Mouse (Mus musculus) testis, adult 10 weeks (tissue): Measurements from ENCODE around the gene H2afx. TPM values are rescaled to one million over a fixed set of nuclear protein-coding genes. Genes with fewer than 3 reads are reported as not detected.

Experiments
- polyA plus RNA-seq: library from polyadenylated mRNA; stranded (reverse); fragments of 350-450 nt; fragmentation: Illumina TruSeq; extraction: RNeasy Lipid Tissue Mini Kit (QIAGEN cat#74804); gene quantifications from one replicate; pipeline ENCODE4 v1.2.3, GENCODE M21; 2014; ENCODE audit warnings: low read depth, low replicate concordance

H2afx gene
- 7.2 TPM for polyA plus RNA-seq

DNA sequence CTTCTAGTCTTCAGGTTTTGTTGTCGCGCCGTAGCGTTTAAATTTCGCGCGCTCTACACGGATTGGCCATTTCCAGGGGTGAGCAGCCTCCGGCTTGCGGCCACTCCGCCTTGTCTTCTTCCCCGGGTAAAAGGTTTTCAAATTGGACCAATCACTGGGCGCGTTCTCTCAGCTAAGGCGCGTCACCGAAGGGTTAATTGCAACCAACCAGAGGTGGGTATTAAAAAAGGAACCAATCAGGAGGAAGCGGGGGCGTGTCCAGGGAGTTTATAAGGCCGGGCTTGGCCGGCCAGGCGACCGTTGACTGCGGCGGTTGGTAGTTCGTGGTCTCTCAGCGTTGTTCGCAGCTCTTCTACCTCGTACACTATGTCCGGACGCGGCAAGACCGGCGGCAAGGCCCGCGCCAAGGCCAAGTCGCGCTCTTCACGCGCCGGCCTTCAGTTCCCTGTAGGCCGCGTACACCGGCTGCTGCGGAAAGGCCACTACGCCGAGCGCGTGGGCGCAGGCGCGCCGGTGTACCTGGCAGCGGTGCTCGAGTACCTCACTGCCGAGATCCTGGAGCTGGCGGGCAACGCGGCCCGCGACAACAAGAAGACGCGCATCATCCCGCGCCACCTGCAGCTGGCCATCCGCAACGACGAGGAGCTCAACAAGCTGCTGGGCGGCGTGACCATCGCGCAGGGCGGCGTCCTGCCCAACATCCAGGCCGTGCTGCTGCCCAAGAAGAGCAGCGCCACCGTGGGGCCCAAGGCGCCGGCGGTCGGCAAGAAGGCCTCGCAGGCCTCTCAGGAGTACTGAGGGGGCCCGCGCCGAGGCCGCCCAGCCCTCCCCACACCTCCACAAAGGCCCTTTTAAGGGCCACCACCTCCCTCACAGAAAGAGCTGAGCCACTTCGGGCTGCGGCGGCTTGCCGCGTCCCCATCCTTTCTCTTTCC, at the start of gene H2afx:
TSS of gene H2afx (plus strand) at position 299 of the 935 bp plus-strand sequence.

DNA sequence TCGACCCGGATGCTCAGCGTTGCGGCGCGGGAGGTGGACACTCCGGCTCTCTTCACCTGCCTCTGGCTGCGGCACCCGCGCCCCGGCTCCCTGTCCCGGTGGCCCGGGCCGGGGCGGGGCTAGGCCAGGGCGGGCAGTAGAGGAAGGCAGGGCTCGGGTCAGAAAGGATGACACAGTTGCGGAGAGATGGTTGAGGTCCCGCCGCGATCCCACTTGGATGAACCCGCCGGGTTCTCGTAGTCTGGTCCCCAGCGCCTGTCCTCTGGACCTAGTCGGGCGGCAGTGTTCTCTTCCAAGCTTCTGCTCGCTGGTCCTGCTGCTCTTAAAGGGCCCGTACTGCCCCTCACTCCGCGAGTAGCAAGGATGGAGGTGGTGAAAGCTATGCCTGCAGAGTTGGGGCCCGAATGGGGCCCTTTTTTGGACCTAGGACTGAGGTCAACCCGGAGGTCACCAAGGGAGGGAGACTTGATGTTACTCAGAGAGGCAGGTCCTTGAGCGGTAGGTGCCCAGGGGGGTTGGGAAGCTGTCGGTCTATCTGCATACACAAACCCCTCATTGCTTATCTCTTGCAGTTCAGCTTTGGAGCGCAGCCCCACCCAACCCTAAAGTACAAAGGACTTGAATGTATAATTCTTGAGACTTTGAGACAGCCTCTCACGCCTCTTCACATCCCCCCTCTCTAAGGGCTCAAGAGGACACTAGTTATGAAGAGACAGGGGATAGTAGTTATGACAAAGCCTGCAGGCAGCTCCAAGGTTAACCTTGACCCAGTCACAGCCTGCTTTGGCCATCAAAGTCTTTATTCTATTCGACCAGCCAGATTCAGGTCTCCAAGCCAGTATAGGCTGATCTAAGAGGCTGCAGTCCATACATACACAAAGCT, 46.2 kb upstream of the H2afx start, which contains the start of gene Abcg4:
TSS of gene Abcg4 (minus strand) at position 540 of the 883 bp plus-strand sequence.

DNA sequence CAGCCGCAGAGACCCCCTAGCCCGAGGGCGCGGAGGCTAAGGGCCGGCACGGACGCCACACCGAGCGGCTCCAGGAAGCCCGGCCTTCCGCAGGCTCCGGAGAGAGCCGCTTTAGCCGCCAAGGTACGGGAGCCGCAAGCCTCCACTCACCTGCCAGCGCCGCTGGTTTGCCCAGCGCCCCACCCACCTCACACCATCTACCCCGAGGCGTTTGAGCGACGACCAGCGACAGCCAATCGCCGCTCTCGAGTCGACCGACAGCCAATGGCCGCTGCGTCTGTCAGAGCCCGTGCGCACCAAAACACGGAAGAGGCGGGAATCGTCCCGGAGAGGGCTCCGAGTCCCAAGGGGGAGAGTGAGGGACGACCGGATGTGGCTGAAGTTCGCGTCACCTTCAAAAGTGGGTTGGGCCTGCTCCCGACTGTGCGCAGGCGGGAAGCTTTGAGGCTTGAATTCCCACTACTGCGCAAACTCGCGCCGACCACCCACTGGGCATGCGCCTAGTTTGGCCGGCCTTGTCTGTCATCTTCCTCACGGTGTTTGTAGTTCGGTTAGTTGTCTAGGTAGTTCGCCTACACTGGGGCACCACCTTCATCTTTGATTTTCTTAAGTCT, 28.9 kb upstream of the H2afx start, which contains the start of gene Hinfp:
TSS of gene Hinfp (minus strand) at position 206 of the 614 bp plus-strand sequence.

DNA sequence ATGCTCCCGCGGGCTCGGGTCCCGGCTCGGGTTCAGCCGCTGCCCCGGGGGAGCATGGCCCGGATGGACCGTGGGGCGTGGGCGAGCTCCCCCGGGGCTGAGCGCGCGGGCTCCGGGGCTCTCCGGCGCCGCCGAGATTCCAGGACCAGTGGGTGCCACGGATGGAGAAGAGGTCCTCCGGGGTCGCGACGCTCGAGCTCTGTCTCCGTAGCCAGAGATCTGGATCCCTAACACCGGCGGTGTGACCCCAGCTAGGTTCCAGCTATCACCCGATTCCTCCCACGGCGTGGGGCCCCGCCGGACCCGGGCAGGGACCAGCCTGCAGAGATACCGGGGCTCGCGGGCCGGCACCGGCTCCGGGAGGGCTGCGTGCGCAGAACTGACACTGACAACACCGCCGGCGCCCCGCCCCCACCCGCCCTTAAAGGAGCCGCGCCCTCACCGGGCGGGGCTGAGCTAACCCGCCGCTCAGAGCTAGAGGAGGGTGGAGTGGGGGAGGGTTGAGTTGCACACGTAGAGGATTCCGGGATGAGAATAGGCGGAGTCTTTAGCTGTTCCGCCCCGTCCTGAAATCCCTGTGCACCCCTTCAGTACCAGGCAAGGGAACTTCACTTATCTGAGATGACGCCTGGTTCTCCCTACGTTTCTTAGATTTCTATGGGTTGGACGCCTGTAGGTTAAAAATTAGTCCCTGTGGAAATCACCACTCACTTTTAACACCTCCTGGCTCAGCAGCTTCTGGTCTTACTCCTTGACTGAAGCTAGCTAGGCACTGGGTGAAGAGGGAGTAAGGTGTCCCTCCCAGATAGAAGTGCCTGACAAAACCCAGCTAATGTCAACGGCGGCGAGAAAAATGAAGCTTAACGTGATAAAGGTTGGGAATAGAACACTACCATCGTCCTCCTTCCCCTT, 14.4 kb upstream of the H2afx start, which contains the start of gene C2cd2l:
TSS of gene C2cd2l (minus strand) at position 399 of the 912 bp plus-strand sequence.

DNA sequence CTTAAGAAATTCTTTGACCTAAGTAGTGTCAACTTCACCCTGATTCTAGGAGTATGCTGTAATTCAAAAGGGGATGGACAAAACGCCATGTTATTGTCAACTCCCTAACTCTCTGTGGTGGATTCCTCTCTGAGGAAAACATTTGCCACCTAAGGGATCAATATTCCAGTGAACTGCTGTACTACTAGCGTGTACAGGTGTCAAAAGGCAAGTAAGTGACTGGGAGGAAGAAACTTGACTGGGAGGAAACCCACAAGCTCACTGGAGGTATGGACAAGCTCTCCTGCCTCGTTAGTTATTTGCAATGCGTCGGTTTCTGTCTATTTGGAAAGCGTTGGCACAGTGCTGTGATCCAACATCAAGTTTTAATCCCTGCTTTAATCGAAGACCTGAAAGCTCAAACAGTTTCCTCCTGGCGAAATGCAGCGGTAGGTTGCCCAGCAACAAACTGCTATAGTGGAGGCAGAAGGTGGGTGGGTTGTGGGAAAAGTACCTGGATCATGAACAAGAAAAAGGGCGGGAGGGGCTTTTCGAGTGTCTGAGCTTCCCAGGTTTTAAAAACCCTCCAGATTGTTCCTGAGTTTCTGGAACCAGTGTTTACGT, 8.6 kb upstream of the H2afx start, which contains the start of gene Dpagt1:
TSS of gene Dpagt1 (plus strand) at position 252 of the 603 bp plus-strand sequence.

DNA sequence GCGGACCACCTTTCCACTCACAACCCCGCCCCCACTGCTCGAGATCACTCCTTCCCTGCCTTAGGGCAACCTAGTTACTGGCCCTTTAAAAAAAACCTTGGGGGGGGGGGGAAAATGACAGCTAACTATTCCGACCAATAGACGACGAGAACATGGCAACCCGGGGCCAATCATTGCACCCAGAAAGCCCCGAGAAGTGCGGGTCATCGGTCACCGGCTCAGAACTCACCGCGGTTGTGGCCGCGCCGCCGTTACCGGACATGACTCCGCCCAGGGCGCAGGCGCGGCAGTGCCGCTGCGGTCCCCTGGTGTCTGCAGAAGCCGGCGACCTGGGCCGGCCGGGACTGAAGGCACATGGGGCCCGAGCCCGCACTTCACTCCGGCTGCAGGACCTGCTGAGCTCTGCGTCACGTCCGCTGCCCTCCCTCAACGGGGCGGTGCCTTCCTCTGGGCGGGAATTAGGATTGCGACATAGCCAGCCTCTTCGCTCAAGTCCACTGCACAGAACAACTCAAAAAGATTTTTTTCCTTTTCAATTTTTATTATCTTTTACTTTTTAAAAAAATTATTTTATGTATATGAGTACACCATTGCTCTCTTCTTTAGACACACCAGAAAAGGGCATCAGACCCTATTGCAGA, 9.4 kb downstream of the H2afx start, which contains the start of gene Hmbs:
TSS of gene Hmbs (minus strand) at position 448 of the 641 bp plus-strand sequence.

DNA sequence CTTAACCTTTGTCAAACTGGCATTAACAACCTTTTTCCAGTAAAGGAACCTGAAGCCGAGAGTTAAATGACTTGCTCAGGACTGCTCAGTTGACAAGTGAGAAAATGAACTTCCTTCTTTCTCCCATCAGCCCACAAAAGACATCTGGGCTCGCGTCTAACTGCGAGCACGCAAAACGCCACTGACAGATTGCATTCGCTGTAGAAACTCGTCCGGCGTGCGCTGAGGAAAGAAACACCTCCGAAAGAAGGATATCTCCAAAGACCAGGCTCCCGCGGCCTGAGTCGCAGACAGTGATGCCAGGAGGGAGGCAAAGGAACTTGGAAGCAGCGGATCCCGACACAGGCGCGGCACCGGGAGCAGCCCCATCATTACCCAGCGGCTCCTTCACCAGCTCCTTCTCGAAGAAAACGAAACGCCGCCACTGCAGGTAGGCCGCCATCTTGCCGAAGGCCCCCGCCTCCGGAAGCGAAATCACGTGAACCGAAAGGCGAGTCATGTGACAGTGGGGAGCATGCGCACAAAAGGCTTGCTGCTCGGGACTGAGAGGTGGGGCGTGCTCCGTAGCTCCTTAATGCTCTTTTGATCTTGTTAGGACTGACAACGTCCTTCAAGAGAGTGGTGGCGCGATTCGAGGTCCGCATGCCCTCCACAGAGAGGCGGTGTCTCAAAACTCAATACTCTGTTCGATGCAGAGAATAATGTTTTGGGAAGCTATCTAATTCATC, 26.9 kb downstream of the H2afx start, which contains the start of gene Vps11:
TSS of gene Vps11 (minus strand) at position 481 of the 728 bp plus-strand sequence.

DNA sequence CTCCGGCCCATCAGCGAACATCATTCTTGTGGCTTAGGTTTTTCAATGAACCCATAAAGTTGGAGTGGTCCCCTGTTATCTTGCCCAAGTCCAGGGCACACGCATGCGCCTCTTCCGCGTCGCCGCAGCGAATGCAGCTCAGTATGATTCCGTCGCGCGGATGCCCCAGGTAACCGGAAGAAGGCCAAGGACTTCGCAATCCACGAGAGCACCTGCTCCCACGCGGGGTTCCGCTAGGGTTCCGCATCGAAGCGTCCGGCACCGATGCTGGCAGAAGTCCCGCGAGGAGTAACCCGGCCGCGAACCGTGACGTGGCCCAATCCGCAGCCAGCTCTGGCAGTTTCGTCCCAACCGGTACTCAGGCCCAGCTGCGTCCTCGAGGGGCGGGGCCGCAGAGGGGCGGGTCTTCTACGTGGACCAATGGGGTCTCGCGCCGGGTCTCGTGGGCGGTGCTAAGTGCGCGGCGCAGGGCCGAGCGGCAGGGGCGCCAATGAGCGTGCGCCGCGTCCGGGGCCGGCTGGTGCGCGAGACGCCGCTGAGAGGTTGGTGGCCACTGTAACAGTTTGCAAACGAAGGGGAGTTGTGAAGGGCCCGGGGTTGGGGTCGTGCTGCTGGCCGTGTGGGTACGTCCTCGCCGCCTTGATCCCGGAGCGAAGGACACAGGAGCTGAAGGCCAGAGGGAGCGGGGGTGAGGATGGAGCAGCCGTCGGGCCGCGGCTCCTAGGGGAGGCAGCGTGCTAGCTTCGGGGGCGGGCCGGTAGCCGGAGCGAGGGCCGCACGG, 44.8 kb downstream of the H2afx start, which contains the start of gene Hyou1:
TSS of gene Hyou1 (plus strand) at position 437 of the 781 bp plus-strand sequence.

Other genes starting within 250 kb of the H2afx start
- 0.14 TPM for gene Mfrp, start 233.0 kb upstream of the H2afx start, polyA plus RNA-seq
- gene C1qtnf5, start 227.4 kb upstream of the H2afx start, polyA plus RNA-seq: not detected
- gene Gm49380, start 221.2 kb upstream of the H2afx start, polyA plus RNA-seq: 0.66 TPM
- 1.6 TPM for gene Rnf26, start 221.2 kb upstream of the H2afx start, polyA plus RNA-seq
- 3.1 TPM for gene Mcam, start 200.2 kb upstream of the H2afx start, polyA plus RNA-seq
- 55.7 TPM for gene Cbl, start 100.6 kb upstream of the H2afx start, polyA plus RNA-seq
- 0.28 TPM for gene Ccdc153, start 94.0 kb upstream of the H2afx start, polyA plus RNA-seq
- gene Pdzd3, start 83.2 kb upstream of the H2afx start, polyA plus RNA-seq: not detected
- gene Nlrx1, start 66.1 kb upstream of the H2afx start, polyA plus RNA-seq: not detected
- gene Abcg4, start 46.1 kb upstream of the H2afx start, polyA plus RNA-seq: not detected
- 8.5 TPM for gene Hinfp, start 29.0 kb upstream of the H2afx start, polyA plus RNA-seq
- gene C2cd2l, start 14.4 kb upstream of the H2afx start, polyA plus RNA-seq: 0.56 TPM
- 1.9 TPM for gene Dpagt1, start 8.7 kb upstream of the H2afx start, polyA plus RNA-seq
- 12.6 TPM for gene Hmbs, start 9.5 kb downstream of the H2afx start, polyA plus RNA-seq
- gene Vps11, start 27.0 kb downstream of the H2afx start, polyA plus RNA-seq: 7.6 TPM
- gene Hyou1, start 44.8 kb downstream of the H2afx start, polyA plus RNA-seq: 30.7 TPM
- 1.4 TPM for gene Slc37a4, start 62.2 kb downstream of the H2afx start, polyA plus RNA-seq
- gene Rps25, start 72.4 kb downstream of the H2afx start, polyA plus RNA-seq: 518 TPM
- gene Trappc4, start 72.9 kb downstream of the H2afx start, polyA plus RNA-seq: 43.6 TPM
- 6.5 TPM for gene Ccdc84, start 83.9 kb downstream of the H2afx start, polyA plus RNA-seq
- 1.3 TPM for gene Foxr1, start 106.4 kb downstream of the H2afx start, polyA plus RNA-seq
- gene Upk2, start 120.3 kb downstream of the H2afx start, polyA plus RNA-seq: not detected
- 0.39 TPM for gene Bcl9l, start 148.1 kb downstream of the H2afx start, polyA plus RNA-seq
- gene Cxcr5, start 227.2 kb downstream of the H2afx start, polyA plus RNA-seq: 13.8 TPM